Mouse (Mus musculus): ENCODE measurements around the gene Tmem231. TPM values are rescaled to one million over a fixed set of nuclear protein-coding genes. Genes with fewer than 3 reads are reported as not detected.

Gene Tmem231
- polyA plus RNA-seq, 1 experiment from 2014 or later: 20.9 TPM

GRCm38 (mm10) chr8:111868664-111869063 is 65.0 kb downstream of the Tmem231 start:
- Histone ChIP-seq H3K36me3 (no peaks in the 10 kb centered on the region; the same call in 1 of the 2 replicates), H3K9ac (replicated peaks) (no peak overlapping the region), H3K4me3 (no peak overlapping the region), H3K9me3 (no peaks in the 10 kb centered on the region), H3K27ac (replicated peaks) (no peak overlapping the region), H3K27me3 (no peaks in the 10 kb centered on the region), H3K4me2 (replicated peaks) (no peak overlapping the region), H3K4me1 (no peaks in the 10 kb centered on the region)
- WGBS: 39% methylated on average over 2 of the region's 2 CpGs
- no peak for ATAC-seq (ENCODE audit: low FRiP score, low read depth)

GRCm38 (mm10) chr8:111865857-111866256 is 67.8 kb downstream of the Tmem231 start:
- Histone ChIP-seq H3K4me2 (replicated peaks) (no peak overlapping the region), H3K9me3 (no peaks in the 10 kb centered on the region), H3K27ac (replicated peaks) (no peak overlapping the region), H3K9ac (replicated peaks) (no peak overlapping the region), H3K4me3 (no peak overlapping the region), H3K27me3 (no peaks in the 10 kb centered on the region), H3K4me1 (no peaks in the 10 kb centered on the region), H3K36me3 (no peaks in the 10 kb centered on the region; the same call in 1 of the 2 replicates)
- 92% methylated on average over 6 of the region's 6 CpGs for WGBS
- no peak for ATAC-seq (ENCODE audit: low FRiP score, low read depth)

DNA sequence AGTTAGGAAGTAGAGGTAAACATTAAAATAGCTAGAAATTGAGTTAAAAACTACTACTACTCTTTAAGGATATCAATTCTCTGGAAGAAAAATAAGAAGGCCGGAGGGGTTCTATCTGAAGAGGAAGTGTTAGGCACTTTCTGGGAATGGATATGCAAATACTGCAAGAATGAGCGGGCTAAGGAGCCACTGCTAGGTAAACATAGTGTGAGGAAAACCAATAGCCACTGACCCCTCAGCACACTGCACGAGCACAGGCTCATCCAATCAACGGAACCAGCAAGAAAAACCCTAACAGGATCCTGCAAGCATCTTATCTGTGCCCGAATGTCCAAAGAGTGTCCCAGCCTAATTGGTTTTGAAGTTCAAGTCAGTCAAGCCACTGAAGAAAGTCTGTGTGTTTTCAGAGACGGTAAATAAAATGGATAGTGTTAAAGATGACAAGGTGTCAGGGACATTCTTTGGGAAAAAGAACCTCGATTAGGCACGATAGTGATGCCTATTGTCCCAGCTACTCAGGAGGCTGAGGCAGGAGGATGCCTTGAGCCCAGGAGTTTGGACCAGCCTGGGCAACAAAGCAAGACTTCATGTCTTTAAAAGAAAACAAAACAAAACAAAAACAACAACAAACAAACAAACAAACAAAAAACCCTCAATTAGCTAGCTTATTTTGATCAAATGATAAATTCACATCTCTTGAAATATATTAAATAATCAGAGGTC is 68.4 kb downstream of the Tmem231 start:
- no peak overlapping the region for H3K4me2 ChIP-seq (replicated peaks)
- H3K9ac ChIP-seq (replicated peaks): no peak overlapping the region
- no peaks in the 10 kb centered on the region for H3K4me1 ChIP-seq
- H3K4me3 ChIP-seq: no peak overlapping the region
- H3K27me3 ChIP-seq: no peaks in the 10 kb centered on the region
- WGBS: 91% methylated on average over 8 of the region's 8 CpGs
- ATAC-seq (ENCODE audit: low FRiP score, low read depth): no peak
- no peaks in the 10 kb centered on the region; the same call in 1 of the 2 replicates for H3K36me3 ChIP-seq
- H3K27ac ChIP-seq (replicated peaks): no peak overlapping the region
- H3K9me3 ChIP-seq: no peaks in the 10 kb centered on the region

DNA sequence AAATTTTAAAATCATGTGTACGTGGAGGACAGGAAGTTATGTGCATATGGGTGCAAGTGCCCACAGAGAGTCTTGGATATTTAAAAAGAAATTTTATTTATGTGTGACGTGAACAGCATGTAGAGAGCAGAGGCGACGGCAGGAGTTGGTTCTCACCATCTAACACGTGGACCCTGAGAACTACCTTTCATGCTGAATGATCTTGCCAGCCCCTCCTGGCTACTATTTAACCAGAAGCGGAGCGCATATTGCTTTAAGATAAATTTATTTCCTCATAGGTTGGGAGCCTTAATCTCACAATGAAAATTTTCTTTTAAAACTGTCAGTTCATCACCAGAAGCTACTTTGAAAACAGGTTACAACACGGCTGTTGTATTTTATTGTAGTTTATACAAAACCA is 69.0 kb downstream of the Tmem231 start:
- Histone ChIP-seq H3K4me2 (replicated peaks) (no peak overlapping the region), H3K27ac (replicated peaks) (no peak overlapping the region), H3K27me3 (no peaks in the 10 kb centered on the region), H3K4me3 (no peak overlapping the region), H3K36me3 (no peaks in the 10 kb centered on the region; the same call in 1 of the 2 replicates), H3K4me1 (no peaks in the 10 kb centered on the region), H3K9ac (replicated peaks) (no peak overlapping the region), H3K9me3 (no peaks in the 10 kb centered on the region)
- ATAC-seq (ENCODE audit: low FRiP score, low read depth): no peak
- 94% methylated on average over 8 of the region's 8 CpGs for WGBS

DNA sequence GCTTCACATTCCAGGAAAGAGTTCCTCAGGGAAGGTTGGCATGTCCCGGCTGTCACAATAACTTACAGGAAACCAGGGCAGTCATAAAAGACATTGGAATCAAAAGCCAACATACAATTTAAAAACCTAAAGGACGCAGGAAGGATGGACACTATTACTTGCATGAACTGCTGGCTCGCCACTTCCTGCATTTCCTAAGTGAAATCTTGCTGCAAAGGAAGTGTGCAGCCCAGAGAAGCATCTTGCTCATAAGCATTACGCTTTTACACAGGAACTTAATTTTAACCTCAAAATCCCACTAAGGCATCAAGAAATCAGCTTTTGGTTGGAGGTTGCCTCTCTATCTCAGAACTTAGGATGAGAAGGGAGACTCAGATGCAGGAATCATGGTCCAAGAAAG is 70.4 kb downstream of the Tmem231 start:
- H3K9me3 ChIP-seq: no peaks in the 10 kb centered on the region

More for the DNA sequence above, 70.4 kb downstream of the Tmem231 start:
- Histone ChIP-seq H3K4me1 (no peaks in the 10 kb centered on the region), H3K4me3 (no peak overlapping the region), H3K36me3 (no peaks in the 10 kb centered on the region; the same call in 1 of the 2 replicates), H3K4me2 (replicated peaks) (no peak overlapping the region), H3K9ac (replicated peaks) (no peak overlapping the region), H3K27me3 (no peaks in the 10 kb centered on the region), H3K27ac (replicated peaks) (no peak overlapping the region)
- ATAC-seq (ENCODE audit: low FRiP score, low read depth): no peak
- 88% methylated on average over 4 of the region's 4 CpGs for WGBS

Other genes with a start within 250 kb of the Tmem231 start
- gene Ctrb1, start 242.9 kb downstream of the Tmem231 start, polyA plus RNA-seq (2016; fragmentation: Nextera tagmentation; extraction: Ambion mirVana): not detected in 2 replicates
- 52.4 and 53.8 TPM in 2 replicates for gene Bcar1, start 190.1 kb downstream of the Tmem231 start, polyA plus RNA-seq (2016; fragmentation: Nextera tagmentation; extraction: Ambion mirVana)
- gene Cfdp1, start 79.6 kb downstream of the Tmem231 start, polyA plus RNA-seq (2016; fragmentation: Nextera tagmentation; extraction: Ambion mirVana): 182 and 192 TPM in 2 replicates
- 7.3 and 7.9 TPM in 2 replicates for gene Tmem170, start 57.1 kb downstream of the Tmem231 start, polyA plus RNA-seq (2016; fragmentation: Nextera tagmentation; extraction: Ambion mirVana)
- gene Chst5, start 23.4 kb downstream of the Tmem231 start, polyA plus RNA-seq (2016; fragmentation: Nextera tagmentation; extraction: Ambion mirVana): 2.7 and 3.1 TPM in 2 replicates
- gene Gabarapl2, start 6.8 kb upstream of the Tmem231 start, polyA plus RNA-seq (2016; fragmentation: Nextera tagmentation; extraction: Ambion mirVana): 351 and 359 TPM in 2 replicates
- 10.1 and 12.6 TPM in 2 replicates for gene Adat1, start 58.4 kb upstream of the Tmem231 start, polyA plus RNA-seq (2016; fragmentation: Nextera tagmentation; extraction: Ambion mirVana)
- 189 and 194 TPM in 2 replicates for gene Kars, start 77.4 kb upstream of the Tmem231 start, polyA plus RNA-seq (2016; fragmentation: Nextera tagmentation; extraction: Ambion mirVana)
- 40.9 and 41.6 TPM in 2 replicates for gene Terf2ip, start 77.5 kb upstream of the Tmem231 start, polyA plus RNA-seq (2016; fragmentation: Nextera tagmentation; extraction: Ambion mirVana)
- gene Gm6793, start 81.2 kb upstream of the Tmem231 start, polyA plus RNA-seq (2016; fragmentation: Nextera tagmentation; extraction: Ambion mirVana): 0.56 and 0.58 TPM in 2 replicates